Mouse (Mus musculus): ENCODE results near the gene Btn1a1. TPM values are rescaled to one million over a fixed set of nuclear protein-coding genes. Genes with fewer than 3 reads are reported as not detected.
A peak's percentile ranks its signal among the peaks of the same experiment; 100 is the strongest.

The Btn1a1 gene
- not detected in 2 replicates for total RNA-seq (2014; fragmentation: Nextera tagmentation)
- not detected in 2 replicates for total RNA-seq (2017)

- ATAC-seq (replicated peaks; ENCODE audit: poor library complexity, severe bottlenecking): peak; percentile 42
Measured at GRCm38 (mm10) chr13:23465600-23466109, at the start of gene Btn1a1. Gene Btn1a1 (minus strand): TSS chr13:23465901.

DNA sequence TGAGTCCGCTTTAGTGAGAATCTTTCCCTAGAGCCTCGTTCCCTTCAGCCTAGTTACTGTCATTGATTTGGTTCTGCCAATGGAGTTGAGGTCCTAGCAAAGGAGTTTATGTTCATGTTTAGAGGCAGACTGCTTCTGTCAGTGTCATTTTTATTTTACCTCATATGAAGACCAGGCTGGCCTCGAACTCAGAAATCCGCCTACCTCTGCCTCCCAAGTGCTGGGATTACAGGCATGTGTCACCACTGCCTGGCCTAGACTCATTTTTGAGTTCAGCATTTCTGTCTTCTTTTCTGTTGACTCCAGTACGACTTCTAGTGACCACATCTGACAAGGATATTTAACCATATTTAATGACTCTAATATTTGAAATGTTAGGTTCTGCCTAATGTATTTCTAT lies 49.6 kb upstream of the Btn1a1 start:
- ATAC-seq (replicated peaks; ENCODE audit: poor library complexity, severe bottlenecking): no peak

DNA sequence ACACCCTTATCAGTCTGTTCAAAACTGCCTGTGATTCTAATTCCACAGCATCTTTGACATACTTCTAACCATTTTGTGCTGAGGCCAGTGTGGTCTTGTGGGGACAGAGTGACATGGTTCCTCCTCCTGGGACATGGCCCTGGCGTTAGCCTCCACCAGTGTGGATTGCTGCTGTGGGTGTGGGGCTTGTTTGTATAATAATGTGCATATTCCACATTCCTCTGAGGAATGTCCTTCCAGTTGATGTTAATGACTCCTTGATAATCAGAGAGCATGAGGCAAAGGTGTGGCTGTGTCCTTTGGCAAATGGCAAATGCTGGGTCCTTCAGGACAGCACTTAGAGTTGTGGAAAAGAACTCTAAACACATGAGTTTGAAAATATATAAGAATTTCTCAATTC lies 47.8 kb upstream of the Btn1a1 start:
- ATAC-seq (replicated peaks; ENCODE audit: poor library complexity, severe bottlenecking): no peak

DNA sequence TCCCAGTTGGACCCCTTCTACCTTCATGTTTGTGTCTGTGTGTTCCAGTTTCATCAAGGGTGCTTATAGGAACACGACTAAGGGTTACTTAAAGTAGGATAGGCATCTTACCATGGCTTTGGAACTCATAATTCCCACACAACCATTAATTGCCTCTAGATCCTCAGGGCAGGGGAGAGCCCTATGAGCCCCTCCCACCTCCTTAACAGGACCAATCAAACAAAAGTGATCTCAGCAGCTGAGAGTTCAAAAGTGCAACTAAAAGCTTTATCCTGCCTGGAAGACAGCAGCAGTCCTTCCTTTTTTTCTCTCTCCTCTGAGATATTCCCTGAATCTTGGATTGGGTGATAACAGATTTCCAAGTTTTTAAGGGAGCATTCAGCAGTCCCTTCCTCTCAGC lies 44.4 kb upstream of the Btn1a1 start:
- no peak for ATAC-seq (replicated peaks; ENCODE audit: poor library complexity, severe bottlenecking)

DNA sequence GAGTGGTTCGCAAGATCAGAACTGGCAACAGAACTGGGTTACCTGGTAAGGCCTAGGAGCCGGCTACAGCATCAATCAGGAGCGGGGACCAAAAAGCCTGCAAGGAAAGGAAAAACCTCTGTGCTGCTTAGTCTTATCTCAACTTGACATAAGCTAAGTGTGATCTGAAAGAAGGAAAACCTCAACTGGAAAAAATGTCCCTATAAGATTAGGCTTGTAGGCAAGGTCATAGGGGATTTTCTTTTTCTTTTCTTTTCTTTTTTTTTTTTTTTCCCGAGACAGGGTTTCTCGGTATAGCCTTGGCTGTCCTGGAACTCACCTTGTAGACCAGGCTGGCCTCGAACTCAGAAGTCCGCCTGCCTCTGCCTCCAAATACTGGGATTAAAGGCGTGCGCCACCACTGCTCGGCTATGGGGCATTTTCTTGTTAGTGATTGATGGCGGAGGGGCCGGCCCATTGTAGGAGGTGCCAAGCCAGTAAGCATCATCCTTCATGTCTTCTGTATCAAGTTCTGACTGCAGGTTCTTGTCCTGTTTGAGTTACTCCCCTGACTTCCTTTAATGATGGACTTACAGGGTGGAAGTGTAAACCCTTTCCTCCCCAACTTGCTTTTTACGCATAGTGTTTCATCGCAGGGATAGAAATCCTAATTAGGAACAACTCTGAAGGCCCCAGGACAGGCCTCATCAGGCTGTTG lies 41.3 kb upstream of the Btn1a1 start:
- ATAC-seq (replicated peaks; ENCODE audit: poor library complexity, severe bottlenecking): no peak

DNA sequence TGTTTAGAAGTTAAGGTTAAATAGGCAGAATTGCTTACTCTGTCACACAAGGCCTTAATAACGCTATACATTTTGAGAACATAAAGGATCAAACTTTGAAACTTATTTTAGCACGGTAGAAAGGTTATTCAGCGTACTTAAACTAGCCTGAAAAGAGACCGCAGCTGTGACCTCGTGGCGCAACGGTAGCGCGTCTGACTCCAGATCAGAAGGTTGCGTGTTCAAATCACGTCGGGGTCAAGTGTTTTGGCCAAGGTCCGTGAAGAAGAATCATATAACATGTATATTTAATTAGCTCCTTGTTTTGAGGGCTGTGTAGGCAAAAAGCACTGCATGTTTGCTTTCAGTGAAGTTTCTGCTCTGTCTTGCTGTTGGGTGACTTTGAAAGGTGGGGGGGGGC lies 40.6 kb upstream of the Btn1a1 start:
- 0 out of 2 replicates have a peak, but pooled peaks have one; percentile 13 for ATAC-seq (replicated peaks; ENCODE audit: poor library complexity, severe bottlenecking)

- no peak for ATAC-seq (replicated peaks; ENCODE audit: poor library complexity, severe bottlenecking)
Measured at GRCm38 (mm10) chr13:23505662-23506345, 40.1 kb upstream of the Btn1a1 start.

- ATAC-seq (replicated peaks; ENCODE audit: poor library complexity, severe bottlenecking): peak; percentile 49
Measured at GRCm38 (mm10) chr13:23503797-23504196, 38.1 kb upstream of the Btn1a1 start.

DNA sequence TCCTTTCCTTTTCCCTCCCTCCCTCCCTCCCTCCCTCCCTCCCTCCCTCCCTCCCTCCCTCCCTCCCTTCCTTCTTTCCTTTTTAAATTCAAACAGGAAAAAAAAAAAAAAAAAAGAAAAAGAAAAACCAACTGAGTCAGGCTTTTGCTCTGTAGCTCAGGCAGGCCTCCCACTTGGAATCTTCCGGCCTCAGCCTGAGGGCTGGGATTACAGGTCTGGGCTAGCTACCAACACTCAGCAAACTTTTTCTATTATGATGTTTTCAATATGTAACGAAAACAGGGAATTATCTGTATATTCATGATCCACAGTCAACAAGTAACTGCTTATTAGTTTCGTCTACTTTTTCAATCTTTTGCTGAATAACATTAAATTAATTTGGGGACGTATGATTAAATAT lies 37.2 kb upstream of the Btn1a1 start:
- ATAC-seq (replicated peaks; ENCODE audit: poor library complexity, severe bottlenecking): no peak

DNA sequence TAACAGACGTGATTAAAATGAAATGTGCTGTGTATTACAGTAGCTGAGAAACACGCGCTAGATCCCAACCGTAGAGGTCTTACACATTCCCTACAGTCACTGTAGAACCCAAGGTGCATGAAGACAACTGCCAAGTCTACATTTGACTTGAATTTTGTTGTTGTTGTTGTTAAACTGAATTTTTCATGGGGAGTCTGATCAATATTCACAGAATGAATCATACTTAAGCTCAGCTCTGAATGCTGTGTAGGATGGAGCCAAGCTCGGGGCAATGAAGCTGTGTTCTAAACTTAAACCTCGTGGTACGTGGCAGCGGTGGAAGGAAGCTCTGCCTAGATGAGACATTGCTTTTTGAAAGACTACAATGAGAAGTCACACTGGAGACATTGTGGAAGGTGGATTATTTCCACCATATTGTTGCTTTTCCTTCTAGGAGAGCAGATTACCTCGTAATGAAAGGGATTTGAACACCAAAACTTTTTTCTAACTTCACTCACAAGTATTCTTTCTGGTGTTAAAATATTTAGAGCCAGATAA lies 36.4 kb upstream of the Btn1a1 start:
- no peak for ATAC-seq (replicated peaks; ENCODE audit: poor library complexity, severe bottlenecking)

DNA sequence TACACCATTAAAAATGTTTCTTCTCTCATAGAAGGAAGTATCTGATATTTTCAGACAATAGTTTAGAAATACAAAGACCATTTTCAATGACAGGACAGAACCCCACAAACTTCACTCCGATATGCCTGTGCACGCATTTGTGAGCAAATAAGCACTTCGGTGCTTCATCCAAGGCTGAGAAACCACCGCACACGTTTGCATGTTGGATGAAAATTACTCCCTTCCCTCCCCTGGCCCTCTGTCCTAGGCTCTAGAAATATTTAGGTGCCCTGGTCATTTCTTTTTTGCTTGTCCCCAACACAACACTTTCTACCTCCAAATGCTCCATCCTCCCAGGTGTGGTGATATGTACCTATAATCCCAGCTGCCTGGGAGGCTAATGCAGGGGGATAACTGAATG lies 35.8 kb upstream of the Btn1a1 start:
- ATAC-seq (replicated peaks; ENCODE audit: poor library complexity, severe bottlenecking): no peak

DNA sequence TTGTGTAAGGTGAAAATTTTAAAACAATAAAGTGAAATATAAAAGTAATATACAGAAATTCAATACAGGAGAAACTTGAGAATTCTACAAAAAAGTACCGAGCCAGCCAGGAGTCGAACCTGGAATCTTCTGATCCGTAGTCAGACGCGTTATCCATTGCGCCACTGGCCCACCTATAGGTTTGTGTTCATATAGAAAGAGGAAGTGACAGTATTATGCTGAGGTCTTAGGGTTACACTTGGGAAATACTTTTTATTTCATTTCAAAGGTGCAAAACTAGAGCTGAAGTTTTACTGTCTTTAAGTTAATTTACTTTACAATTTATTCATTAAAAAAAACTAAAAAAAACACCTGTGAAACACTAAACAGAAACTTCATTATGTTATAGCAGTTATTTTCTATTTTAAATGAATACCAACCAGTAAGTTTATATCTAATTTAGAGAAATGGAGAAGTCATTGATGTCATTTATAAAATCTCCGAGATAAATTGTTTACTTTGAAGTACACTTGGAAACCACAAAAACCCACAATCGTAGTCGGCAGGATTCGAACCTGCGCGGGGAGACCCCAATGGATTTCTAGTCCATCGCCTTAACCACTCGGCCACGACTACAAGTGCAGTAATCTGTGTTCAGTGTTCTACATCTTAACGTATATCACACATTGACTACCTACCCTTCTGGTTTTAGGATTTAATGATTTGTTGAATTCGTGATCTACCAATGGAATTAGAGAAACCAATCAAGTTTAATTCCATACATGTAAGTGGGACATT lies 34.9 kb upstream of the Btn1a1 start:
- ATAC-seq (replicated peaks; ENCODE audit: poor library complexity, severe bottlenecking): peak; percentile 73

GRCm38 (mm10) chr13:23499943-23500342 lies 34.2 kb upstream of the Btn1a1 start:
- no peak for ATAC-seq (replicated peaks; ENCODE audit: poor library complexity, severe bottlenecking)

DNA sequence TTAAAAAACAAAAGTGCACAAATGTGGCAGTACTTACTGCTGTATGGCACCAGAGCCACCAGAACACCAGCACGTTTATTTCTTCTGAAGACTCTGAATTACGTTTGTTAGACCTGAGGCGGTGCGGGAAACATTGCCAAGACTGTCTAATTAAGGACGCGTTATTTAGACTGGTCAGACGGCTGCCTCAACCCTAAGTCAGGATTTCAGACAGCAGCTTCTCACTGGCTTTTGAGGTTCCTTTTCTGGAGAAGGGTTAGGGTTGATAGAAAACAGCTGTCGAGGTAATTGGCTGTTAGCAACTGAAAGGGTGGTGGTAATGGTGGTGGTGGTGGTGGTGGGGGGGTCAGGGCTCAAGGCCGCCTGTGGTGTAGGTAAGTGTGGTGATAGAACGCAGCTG lies 33.0 kb upstream of the Btn1a1 start:
- no peak for ATAC-seq (replicated peaks; ENCODE audit: poor library complexity, severe bottlenecking)

GRCm38 (mm10) chr13:23497656-23498321 lies 32.1 kb upstream of the Btn1a1 start:
- ATAC-seq (replicated peaks; ENCODE audit: poor library complexity, severe bottlenecking): no peak

DNA sequence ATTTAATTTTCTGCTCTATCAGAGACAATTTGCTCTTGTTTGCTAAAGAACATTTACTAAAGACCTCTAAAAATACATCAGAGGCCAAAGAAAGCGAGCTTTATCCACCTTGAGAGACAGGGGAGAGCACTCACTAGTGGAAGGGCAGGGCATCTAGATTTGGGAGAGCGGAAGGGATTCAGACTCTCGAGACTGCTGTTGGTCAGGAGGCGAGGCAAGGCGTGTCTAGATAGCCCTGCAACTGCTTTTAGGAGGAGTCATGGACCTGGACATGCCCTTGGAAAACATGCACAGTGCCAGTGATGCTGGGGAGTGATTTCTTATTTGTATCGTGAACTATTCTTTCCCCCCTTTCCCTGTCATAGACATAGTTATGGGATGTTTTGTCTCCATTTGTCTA lies 29.8 kb upstream of the Btn1a1 start:
- no peak for ATAC-seq (replicated peaks; ENCODE audit: poor library complexity, severe bottlenecking)

DNA sequence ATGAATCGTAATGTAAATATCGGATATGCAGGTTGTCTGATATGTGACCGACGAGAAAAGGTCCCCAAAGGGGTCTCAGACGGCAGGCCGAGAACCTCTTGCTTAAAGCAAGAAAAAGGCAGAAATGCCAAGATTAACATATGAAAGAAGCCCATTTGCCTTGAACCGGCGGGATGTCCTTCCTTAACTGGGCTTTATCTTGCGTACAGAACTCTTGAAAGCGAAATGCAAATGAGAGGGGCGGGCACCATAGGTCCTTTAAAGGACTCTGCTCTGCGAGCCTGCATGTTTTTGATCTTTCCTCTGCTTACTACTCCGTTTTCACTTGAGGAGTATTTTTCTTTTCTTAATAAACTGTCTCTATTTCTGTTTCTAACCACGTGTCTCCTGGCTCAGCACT lies 26.3 kb upstream of the Btn1a1 start:
- ATAC-seq (replicated peaks; ENCODE audit: poor library complexity, severe bottlenecking): peak; percentile 3; the same call in 1 of the 2 replicates

GRCm38 (mm10) chr13:23491263-23491662 lies 25.6 kb upstream of the Btn1a1 start:
- ATAC-seq (replicated peaks; ENCODE audit: poor library complexity, severe bottlenecking): no peak

DNA sequence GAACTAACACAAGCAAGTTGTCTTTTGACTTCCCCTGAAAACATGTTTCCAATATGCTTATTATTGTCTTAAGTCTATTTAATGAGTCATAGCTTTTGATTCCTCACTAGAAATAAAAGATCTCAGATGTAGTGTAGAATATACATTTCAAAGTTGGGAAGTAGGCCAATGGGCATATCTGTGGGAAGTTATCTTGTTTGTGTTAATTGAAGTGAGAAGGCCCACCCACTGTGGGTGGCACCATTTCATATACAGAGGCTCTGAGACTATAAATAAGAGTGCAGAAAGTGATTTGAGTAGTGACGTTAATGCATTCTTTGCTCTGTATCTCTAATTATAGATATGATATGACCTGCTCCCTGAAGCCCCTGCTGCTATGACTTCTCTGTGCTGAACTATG lies 25.2 kb upstream of the Btn1a1 start:
- ATAC-seq (replicated peaks; ENCODE audit: poor library complexity, severe bottlenecking): no peak

Measured in granulocyte monocyte progenitor cell, adult 5-6 weeks (primary cell).